Mouse (Mus musculus) erythroblast, embryonic 14.5 days (primary cell): Measurements from ENCODE around the gene Ccdc3. TPM values are rescaled to one million over a fixed set of nuclear protein-coding genes. Genes with fewer than 3 reads are reported as not detected.

ENCODE experiments used
- H3K27me3 ChIP-seq: 2 replicates; pipeline ENCODE4 v1.6.1; 2012; ENCODE audit warnings: inconsistent platforms; ENCODE audit not compliant: control insufficient read depth
- H3K36me3 ChIP-seq: 2 replicates; pipeline ENCODE4 v1.6.1; 2012; ENCODE audit warnings: mild to moderate bottlenecking, inconsistent platforms; ENCODE audit not compliant: control insufficient read depth
- H3K4me1 ChIP-seq: 2 replicates; pipeline ENCODE4 v1.6.1; 2012; ENCODE audit warnings: inconsistent platforms; ENCODE audit not compliant: control insufficient read depth
- H3K4me3 ChIP-seq: replicated peaks from 2 replicates; pipeline ENCODE3; 2012; ENCODE audit warnings: moderate library complexity, mild to moderate bottlenecking, inconsistent platforms
- H3K9me3 ChIP-seq: 2 replicates; pipeline ENCODE4 v1.6.1; 2012; ENCODE audit warnings: low read length, inconsistent platforms, mixed read lengths; ENCODE audit not compliant: control insufficient read depth
- GATA1 ChIP-seq: IDR thresholded peaks from 2 replicates; pipeline ENCODE4 v1.6.1; 2012; ENCODE audit warnings: low read length, inconsistent platforms, mixed read lengths
- TAL1 ChIP-seq: IDR thresholded peaks from 3 replicates; pipeline ENCODE4 v1.6.1; 2012; ENCODE audit warnings: low read length, inconsistent platforms, mixed read lengths
- polyA plus RNA-seq: library from polyadenylated mRNA; stranded (reverse); fragments of >175 nt; gene quantifications from 2 replicates; pipeline ENCODE4 v1.2.3, GENCODE M21; 2012

The Ccdc3 gene
- polyA plus RNA-seq, 1 experiment = 0.02 TPM

GRCm38 (mm10) chr2:5171301-5172000 lies 33.9 kb downstream of the Ccdc3 start:
- Histone ChIP-seq H3K4me1 (no peaks in the 10 kb centered on the region), H3K36me3 (no peaks in the 10 kb centered on the region), H3K27me3 (no peaks in the 10 kb centered on the region), H3K9me3 (no peaks in the 10 kb centered on the region), H3K4me3 (no peak overlapping the region)
- TF ChIP-seq TAL1 (no peak), GATA1 (no peak)

GRCm38 (mm10) chr2:5172773-5173172 lies 35.2 kb downstream of the Ccdc3 start:
- Histone ChIP-seq H3K27me3 (no peaks in the 10 kb centered on the region), H3K36me3 (no peaks in the 10 kb centered on the region), H3K4me1 (no peaks in the 10 kb centered on the region), H3K9me3 (no peaks in the 10 kb centered on the region), H3K4me3 (no peak overlapping the region)
- TF ChIP-seq TAL1 (no peak), GATA1 (no peak)

DNA sequence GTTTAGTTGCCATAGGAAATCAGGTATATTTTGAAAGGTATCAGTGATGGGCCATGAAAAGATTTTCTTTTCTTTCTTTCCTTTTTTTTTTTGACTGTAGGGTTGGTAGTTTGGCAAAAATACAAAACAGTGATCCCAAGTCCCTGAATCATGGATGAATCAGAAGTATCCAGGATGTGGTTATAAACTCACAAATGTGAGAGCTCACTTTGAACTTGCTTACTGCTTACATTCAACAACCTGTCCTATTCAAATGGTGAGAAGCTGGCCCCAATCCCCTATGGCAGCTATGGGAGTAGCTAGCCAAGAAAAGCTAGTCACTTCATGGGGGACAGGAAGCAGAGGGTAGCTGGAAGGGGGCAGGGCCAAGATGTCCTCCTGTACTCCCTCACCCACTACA lies 37.1 kb downstream of the Ccdc3 start:
- Histone ChIP-seq H3K9me3 (no peaks in the 10 kb centered on the region), H3K36me3 (no peaks in the 10 kb centered on the region), H3K27me3 (no peaks in the 10 kb centered on the region), H3K4me1 (no peaks in the 10 kb centered on the region), H3K4me3 (no peak overlapping the region)
- TF ChIP-seq GATA1 (no peak), TAL1 (no peak)

DNA sequence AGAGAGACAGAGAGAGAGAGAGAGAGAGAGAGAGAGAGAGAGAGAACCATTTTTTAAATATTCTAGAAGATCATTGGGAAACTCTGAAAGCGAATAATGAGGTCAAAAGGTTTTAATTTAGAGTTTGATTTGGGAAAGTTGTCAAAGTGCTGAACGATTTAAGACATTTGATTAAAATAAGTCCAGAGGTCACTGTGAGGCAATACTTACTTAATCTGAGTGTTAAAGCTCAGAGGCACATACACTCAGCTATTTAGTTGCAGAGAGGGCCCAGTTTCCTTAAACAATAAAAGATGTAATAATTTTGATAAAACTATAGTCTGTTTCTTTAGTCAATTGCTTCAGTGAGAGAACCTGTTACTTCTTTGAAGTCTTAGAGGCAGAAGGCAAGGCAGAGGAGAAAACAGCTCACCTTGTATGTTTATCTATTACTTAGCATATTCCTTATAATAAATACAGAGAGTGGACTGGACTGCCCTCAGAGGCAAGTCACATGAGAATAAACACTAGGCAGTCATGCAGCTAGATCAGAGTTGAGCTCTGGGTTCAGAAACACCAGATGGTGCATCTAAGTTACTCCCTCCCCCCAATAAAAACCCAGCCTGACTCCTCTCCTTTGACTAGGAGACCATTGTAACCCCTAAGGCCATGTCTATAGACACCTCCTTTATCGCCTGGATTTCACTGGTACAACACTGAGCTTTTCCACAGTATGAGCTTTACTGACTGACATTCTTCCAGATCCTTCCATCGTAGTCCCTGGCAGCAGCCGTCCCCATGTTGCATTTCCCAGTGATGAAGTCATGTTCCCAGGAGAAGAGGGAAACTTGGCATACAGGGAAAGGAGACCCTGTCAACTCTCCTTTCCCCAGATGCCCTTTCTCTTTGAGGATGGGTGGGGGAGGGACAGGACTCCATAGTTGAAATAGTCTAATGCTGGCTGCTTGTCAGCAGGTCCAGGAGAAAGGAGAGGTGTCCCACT lies 44.2 kb downstream of the Ccdc3 start:
- H3K4me1 ChIP-seq = no peaks in the 10 kb centered on the region
- no peaks in the 10 kb centered on the region for H3K27me3 ChIP-seq
- no peaks in the 10 kb centered on the region for H3K36me3 ChIP-seq
- H3K4me3 ChIP-seq = no peak overlapping the region
- H3K9me3 ChIP-seq = no peaks in the 10 kb centered on the region
- no peak for TF ChIP-seq TAL1
- no peak for TF ChIP-seq GATA1

- TF ChIP-seq TAL1 = no peak
- no peak for TF ChIP-seq GATA1
- Histone ChIP-seq H3K36me3 (no peaks in the 10 kb centered on the region), H3K4me1 (no peaks in the 10 kb centered on the region), H3K9me3 (no peaks in the 10 kb centered on the region), H3K4me3 (no peak overlapping the region), H3K27me3 (no peaks in the 10 kb centered on the region)
Observed at GRCm38 (mm10) chr2:5184166-5184565, 46.6 kb downstream of the Ccdc3 start.

DNA sequence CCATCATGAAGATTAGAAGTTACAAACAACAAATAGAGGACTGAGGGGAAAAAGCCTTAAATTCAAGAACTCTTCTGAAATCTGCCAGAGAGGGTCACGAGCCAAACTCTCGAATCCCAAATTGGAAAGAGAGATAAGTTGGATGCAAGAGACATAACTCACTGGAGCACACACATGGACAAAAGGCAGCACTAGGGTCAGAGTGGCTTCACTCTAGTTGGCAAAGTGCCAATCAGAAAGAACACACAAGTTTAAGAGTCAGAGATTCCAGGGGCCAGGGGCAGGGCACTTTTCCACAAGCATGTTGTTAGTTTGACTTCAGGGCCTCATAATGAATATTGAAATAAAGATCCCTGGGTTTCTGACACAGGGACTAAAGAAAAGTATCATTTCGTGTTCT lies 48.1 kb downstream of the Ccdc3 start:
- no peaks in the 10 kb centered on the region for H3K36me3 ChIP-seq
- H3K4me3 ChIP-seq = no peak overlapping the region
- no peaks in the 10 kb centered on the region for H3K4me1 ChIP-seq
- no peaks in the 10 kb centered on the region for H3K9me3 ChIP-seq
- no peaks in the 10 kb centered on the region for H3K27me3 ChIP-seq
- TF ChIP-seq TAL1 = no peak
- TF ChIP-seq GATA1 = no peak

GRCm38 (mm10) chr2:5192156-5192555 lies 54.6 kb downstream of the Ccdc3 start:
- Histone ChIP-seq H3K4me1 (no peaks in the 10 kb centered on the region), H3K4me3 (no peak overlapping the region), H3K36me3 (no peaks in the 10 kb centered on the region), H3K9me3 (no peaks in the 10 kb centered on the region), H3K27me3 (no peaks in the 10 kb centered on the region)
- no peak for TF ChIP-seq TAL1
- no peak for TF ChIP-seq GATA1

DNA sequence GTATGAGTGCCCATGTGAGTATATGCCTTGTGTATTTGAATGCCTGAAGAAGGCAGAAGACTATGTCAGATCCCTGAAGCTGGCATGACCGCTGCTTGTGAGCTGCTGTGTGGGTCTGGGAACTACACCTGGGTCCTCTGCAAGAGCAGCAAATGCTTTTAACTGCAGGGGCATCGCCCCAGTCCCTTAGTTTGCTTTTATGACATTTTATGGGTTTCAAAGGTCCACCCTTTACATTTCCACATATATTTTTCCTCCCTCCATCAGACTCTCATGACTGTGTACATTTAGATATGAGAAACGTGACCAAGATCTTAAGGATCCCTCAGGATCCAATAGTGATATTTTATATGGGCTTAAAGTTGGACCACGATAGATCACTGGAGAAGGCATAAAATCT lies 55.5 kb downstream of the Ccdc3 start:
- TF ChIP-seq GATA1 = no peak
- TF ChIP-seq TAL1 = no peak
- H3K27me3 ChIP-seq = no peaks in the 10 kb centered on the region

GRCm38 (mm10) chr2:5194701-5195215 lies 57.2 kb downstream of the Ccdc3 start:
- no peaks in the 10 kb centered on the region for H3K36me3 ChIP-seq
- H3K27me3 ChIP-seq = no peaks in the 10 kb centered on the region
- TF ChIP-seq GATA1 (no peak), TAL1 (no peak)
- H3K9me3 ChIP-seq = no peaks in the 10 kb centered on the region
- no peak overlapping the region for H3K4me3 ChIP-seq
- H3K4me1 ChIP-seq = no peaks in the 10 kb centered on the region

More for the DNA sequence above, 55.5 kb downstream of the Ccdc3 start:
- Histone ChIP-seq H3K4me1 (no peaks in the 10 kb centered on the region), H3K36me3 (no peaks in the 10 kb centered on the region), H3K9me3 (no peaks in the 10 kb centered on the region), H3K4me3 (no peak overlapping the region)
